20 mouse cellular contexts compared by ENCODE assay signal in genomic region chr14:81957234-81957633, GRCm38 (mm10).
DNase-seq lines count a peak whose midpoint lies in the region; ATAC-seq lines count a peak whose summit lies in the region.
"Had no signal": no experiment of that assay in that cellular context is flagged by ENCODE, and none has a peak within 500 bp of the region (broad histone marks: within the 10 kb centered on the region; RNA-seq: fewer than 3 reads in every experiment).

No protein-coding gene starts in this region.

- H3K9me3 ChIP-seq in forebrain, embryonic 13.5 days (replicated peaks) = no peaks in the 10 kb centered on the region
- H3K9me3 ChIP-seq in forebrain, embryonic 15.5 days = no peaks in the 10 kb centered on the region
- H3K9me3 ChIP-seq: embryonic facial prominence, embryonic 15.5 days; heart, embryonic 10.5 days; hindbrain, embryonic 13.5 days had no signal

- DNase-seq in layer of hippocampus, adult 11-12 months (ENCODE audit: low spot score) = peak; percentile 38
- no peak for DNase-seq in layer of hippocampus, postnatal 10 days (ENCODE audit: low spot score in 2 of 2)
- DNase-seq in layer of hippocampus, adult 8-10 months (ENCODE audit: low spot score in 2 of 2) = peak; percentile 13 to 20
- peak; percentile 11 to 17 for DNase-seq in layer of hippocampus, postnatal 36 days
- DNase-seq in urinary bladder, adult 18-20 months (ENCODE audit: low spot score in 2 of 2) = no peak
- DNase-seq in frontal cortex, postnatal 14 days (ENCODE audit: low spot score in 2 of 2) = no peak
- DNase-seq: adrenal gland, postnatal 10 days; cerebellum, adult 2 months; embryo, embryonic 11 days; gastrocnemius, postnatal 36 days; heart, adult 11 months; heart, postnatal 10 days; heart, postnatal 4 days had no signal

- H3K36me3 ChIP-seq in forebrain, embryonic 13.5 days (ENCODE audit: poor library complexity, severe bottlenecking) = no peaks in the 10 kb centered on the region
- no peaks in the 10 kb centered on the region for H3K36me3 ChIP-seq in forebrain, embryonic 15.5 days
- H3K36me3 ChIP-seq: embryonic facial prominence, embryonic 15.5 days; heart, embryonic 10.5 days; hindbrain, embryonic 13.5 days had no signal

- no peaks in the 10 kb centered on the region for H3K4me1 ChIP-seq in forebrain, embryonic 13.5 days
- no peaks in the 10 kb centered on the region for H3K4me1 ChIP-seq in forebrain, embryonic 15.5 days
- H3K4me1 ChIP-seq: embryonic facial prominence, embryonic 15.5 days; heart, embryonic 10.5 days; hindbrain, embryonic 13.5 days had no signal

- H3K4me2 ChIP-seq in forebrain, embryonic 13.5 days = no peak overlapping the region
- no peak overlapping the region for H3K4me2 ChIP-seq in forebrain, embryonic 15.5 days (replicated peaks)
- H3K4me2 ChIP-seq: embryonic facial prominence, embryonic 15.5 days; hindbrain, embryonic 13.5 days had no signal

- no peak overlapping the region for H3K4me3 ChIP-seq in forebrain, embryonic 13.5 days
- H3K4me3 ChIP-seq in forebrain, embryonic 15.5 days = no peak overlapping the region
- H3K4me3 ChIP-seq: embryonic facial prominence, embryonic 15.5 days; erythroblast, embryonic 14.5 days; heart, embryonic 10.5 days; hindbrain, embryonic 13.5 days had no signal

- peak; percentile 50; the same call in 1 of the 2 replicates for ATAC-seq in forebrain, embryonic 13.5 days
- ATAC-seq in forebrain, embryonic 15.5 days (replicated peaks) = no peak
- ATAC-seq: hindbrain, postnatal 0 days had no signal

- H3K9ac ChIP-seq in forebrain, embryonic 13.5 days = no peak overlapping the region
- no peak overlapping the region for H3K9ac ChIP-seq in forebrain, embryonic 15.5 days (replicated peaks)
- H3K9ac ChIP-seq: embryonic facial prominence, embryonic 15.5 days; hindbrain, embryonic 13.5 days had no signal

- H3K27me3 ChIP-seq in forebrain, embryonic 13.5 days = no peaks in the 10 kb centered on the region
- no peaks in the 10 kb centered on the region for H3K27me3 ChIP-seq in forebrain, embryonic 15.5 days
- H3K27me3 ChIP-seq: embryonic facial prominence, embryonic 15.5 days; hindbrain, embryonic 13.5 days had no signal

- no peak overlapping the region for H3K27ac ChIP-seq in forebrain, embryonic 13.5 days
- no peak overlapping the region for H3K27ac ChIP-seq in forebrain, embryonic 15.5 days (replicated peaks)
- H3K27ac ChIP-seq: embryonic facial prominence, embryonic 15.5 days; heart, embryonic 10.5 days; hindbrain, embryonic 13.5 days; hindbrain, postnatal 0 days had no signal

Comparison
In these comparisons a context has a peak if more than half of its experiments do, and no peak if none do; other contexts are left out.
1. DNase-seq: peak in layer of hippocampus, adult 11-12 months (single experiment), layer of hippocampus, adult 8-10 months (2 of 2) and layer of hippocampus, postnatal 36 days (2 of 2); none in layer of hippocampus, postnatal 10 days (0 of 2), urinary bladder, adult 18-20 months (0 of 2) and frontal cortex, postnatal 14 days (0 of 2).